Mouse (Mus musculus) lung, postnatal 0 days (tissue): Measurements from ENCODE around the gene Prkce.

Experiments
- CTCF ChIP-seq: IDR thresholded peaks from 2 replicates; pipeline ENCODE4 v1.5.1; 2016; ENCODE audit warnings: antibody characterized with exemption, mild to moderate bottlenecking
- EP300 ChIP-seq: IDR thresholded peaks from 2 replicates; pipeline ENCODE4 v1.6.1; 2016; ENCODE audit warnings: antibody characterized with exemption, mild to moderate bottlenecking, control low read depth

GRCm38 (mm10) chr17:86676909-86677308, 509.3 kb downstream of the Prkce start:
- TF ChIP-seq CTCF (no peak), EP300 (no peak)
